8 mouse cellular contexts compared by ENCODE assay signal in genomic region chr10:76964436-76964835, GRCm38 (mm10). TPM values are rescaled to one million over a fixed set of nuclear protein-coding genes. Genes with fewer than 3 reads are reported as not detected.
DNase-seq lines count a peak whose midpoint lies in the region; ATAC-seq lines count a peak whose summit lies in the region.

No protein-coding gene starts in this region.

- no peak overlapping the region for H3K9ac ChIP-seq in hindbrain, embryonic 13.5 days

- no peaks in the 10 kb centered on the region for H3K9me3 ChIP-seq in embryonic facial prominence, embryonic 10.5 days
- H3K9me3 ChIP-seq in hindbrain, embryonic 13.5 days: no peaks in the 10 kb centered on the region

- H3K27ac ChIP-seq in embryonic facial prominence, embryonic 10.5 days (replicated peaks): peak overlapping the region; percentile 74
- H3K27ac ChIP-seq in hindbrain, embryonic 13.5 days: peak overlapping the region; percentile 30; the same call in 1 of the 2 replicates

- H3K4me1 ChIP-seq in embryonic facial prominence, embryonic 10.5 days: peaks cover 64% of the 10 kb centered on the region
- H3K4me1 ChIP-seq in hindbrain, embryonic 13.5 days (replicated peaks): peaks cover 43% of the 10 kb centered on the region

- no peaks in the 10 kb centered on the region for H3K27me3 ChIP-seq in embryonic facial prominence, embryonic 10.5 days (replicated peaks; ENCODE audit: low read depth, poor library complexity, severe bottlenecking)
- 0 out of 2 replicates have a peak, but pooled peaks cover 2% of the 10 kb centered on the region for H3K27me3 ChIP-seq in hindbrain, embryonic 13.5 days

- WGBS in embryonic facial prominence, embryonic 10.5 days: 20% methylated on average over 6 of the region's 6 CpGs
- WGBS in hindbrain, embryonic 13.5 days: 4% methylated on average over 6 of the region's 6 CpGs

- H3K36me3 ChIP-seq in embryonic facial prominence, embryonic 10.5 days (replicated peaks): no peaks in the 10 kb centered on the region
- no peaks in the 10 kb centered on the region for H3K36me3 ChIP-seq in hindbrain, embryonic 13.5 days

- DNase-seq in MN1 (ENCODE audit: low spot score): peak; percentile 49
- peak; percentile 65 for DNase-seq in embryonic facial prominence, embryonic 10.5 days (ENCODE audit: low spot score)
- DNase-seq in lung, postnatal 14 days: peak; percentile 18
- DNase-seq in frontal cortex, postnatal 14 days (ENCODE audit: low spot score in 2 of 2): no peak
- no peak for DNase-seq in spleen, postnatal 4 days (ENCODE audit: low spot score in 2 of 2)
- DNase-seq in gastrocnemius, postnatal 25 days: no peak

- ATAC-seq in hindbrain, embryonic 13.5 days (ENCODE audit: low FRiP score): no peak
- ATAC-seq in megakaryocyte progenitor cell, adult 5-6 weeks (replicated peaks; ENCODE audit: poor library complexity): no peak

- peak overlapping the region; percentile 30 for H3K4me2 ChIP-seq in hindbrain, embryonic 13.5 days

- H3K4me3 ChIP-seq in embryonic facial prominence, embryonic 10.5 days: peak overlapping the region; percentile 21; the same call in 1 of the 2 replicates
- no peak overlapping the region for H3K4me3 ChIP-seq in hindbrain, embryonic 13.5 days

RNA-seq across cellular contexts. Expression of gene Pcbp3, which starts 2.7 kb away (rescaled TPM):
- polyA plus RNA-seq in embryonic facial prominence, embryonic 10.5 days (2016; fragmentation: Nextera tagmentation; extraction: Ambion mirVana): 57.7 and 66.2 TPM in 2 replicates
- polyA plus RNA-seq in hindbrain, embryonic 13.5 days (2015; fragmentation: Nextera tagmentation; extraction: Ambion mirVana): 72.2 and 78.2 TPM in 2 replicates
- total RNA-seq in megakaryocyte progenitor cell, adult 5-6 weeks (2015): 5.9 and 10.9 TPM in 2 replicates
- 6.9 and 7.4 TPM in 2 replicates for total RNA-seq in megakaryocyte progenitor cell, adult 5-6 weeks (2017)
- 1 to 10 TPM; 1.9 to 3.2 TPM for total RNA-seq in gastrocnemius, postnatal 25 days (2021)

Comparison
In these comparisons a context has a peak if more than half of its experiments do, and no peak if none do; other contexts are left out.
1. DNase-seq: peak in MN1 (single experiment), embryonic facial prominence, embryonic 10.5 days (single experiment) and lung, postnatal 14 days (single experiment); none in frontal cortex, postnatal 14 days (0 of 2), spleen, postnatal 4 days (0 of 2) and gastrocnemius, postnatal 25 days (single experiment).